15 mouse cellular contexts compared by ENCODE assay signal in genomic region chr19:29984208-29985005, GRCm38 (mm10). TPM values are rescaled to one million over a fixed set of nuclear protein-coding genes. Genes with fewer than 3 reads are reported as not detected.
DNase-seq lines count a peak whose midpoint lies in the region; ATAC-seq and TF ChIP-seq lines count a peak whose summit lies in the region.
"Had no signal": no experiment of that assay in that cellular context is flagged by ENCODE, and none has a peak within 500 bp of the region (broad histone marks: within the 10 kb centered on the region; RNA-seq: fewer than 3 reads in every experiment).

No protein-coding gene starts in this region.

- H3K9me3 ChIP-seq in kidney, embryonic 16.5 days (ENCODE audit: low read length): no peaks in the 10 kb centered on the region
- H3K9me3 ChIP-seq: forebrain, embryonic 10.5 days; liver, embryonic 12.5 days; neural tube, embryonic 13.5 days had no signal

- peaks cover 15% of the 10 kb centered on the region for H3K4me1 ChIP-seq in kidney, embryonic 16.5 days (ENCODE audit: insufficient read depth, low read length)
- no peaks in the 10 kb centered on the region for H3K4me1 ChIP-seq in thymus, adult 2 months (replicated peaks; ENCODE audit: control insufficient read depth, insufficient read depth, low read length)
- H3K4me1 ChIP-seq: forebrain, embryonic 10.5 days; liver, embryonic 12.5 days; neural tube, embryonic 13.5 days had no signal

- no peak for TF ChIP-seq POLR2A in thymus, adult 2 months (IDR thresholded peaks at IDR 0.05; ENCODE audit: control insufficient read depth, extremely low read depth, insufficient read depth, low read length, poor library complexity)

- H3K4me2 ChIP-seq in kidney, embryonic 16.5 days (replicated peaks; ENCODE audit: low read depth, low read length): peak overlapping the region; percentile 20; the same call in 1 of the 2 replicates
- H3K4me2 ChIP-seq: hindbrain, embryonic 14.5 days; liver, embryonic 12.5 days; neural tube, embryonic 13.5 days had no signal

- H3K4me3 ChIP-seq in kidney, embryonic 16.5 days (ENCODE audit: low read length): no peak overlapping the region
- H3K4me3 ChIP-seq in thymus, adult 2 months (ENCODE audit: control insufficient read depth, insufficient read depth, low read length): no peak overlapping the region
- H3K4me3 ChIP-seq: forebrain, embryonic 10.5 days; liver, embryonic 12.5 days; neural tube, embryonic 13.5 days had no signal

- no peak for TF ChIP-seq CTCF in thymus, adult 2 months (IDR thresholded peaks at IDR 0.05; ENCODE audit: borderline replicate concordance, control insufficient read depth, extremely low read depth, insufficient read depth, low read length, poor library complexity)

- no peaks in the 10 kb centered on the region for H3K27me3 ChIP-seq in kidney, embryonic 16.5 days (ENCODE audit: insufficient read depth, low read length)
- no peaks in the 10 kb centered on the region for H3K27me3 ChIP-seq in thymus, adult 2 months (ENCODE audit: control insufficient read depth, insufficient read depth, low read length)
- H3K27me3 ChIP-seq: liver, embryonic 12.5 days; neural tube, embryonic 13.5 days had no signal

- DNase-seq in cerebellum, postnatal 14 days: peak; percentile 1 to 7
- peak; percentile 50 for DNase-seq in urinary bladder, postnatal 14 days (ENCODE audit: low spot score)
- no peak for DNase-seq in urinary bladder, postnatal 25 days (ENCODE audit: low spot score)
- DNase-seq in thymus, adult 2 months: no peak
- no peak for DNase-seq in frontal cortex, postnatal 14 days (ENCODE audit: low spot score in 2 of 2)
- DNase-seq: cerebellum, adult 8-10 months; spleen, adult 18-20 months; thymus, postnatal 36 days had no signal

- H3K27ac ChIP-seq in kidney, embryonic 16.5 days (ENCODE audit: low read length): peak overlapping the region; percentile 87
- H3K27ac ChIP-seq in thymus, adult 2 months (ENCODE audit: control insufficient read depth, insufficient read depth, low read length): no peak overlapping the region
- H3K27ac ChIP-seq: forebrain, embryonic 10.5 days; hindbrain, embryonic 14.5 days; liver, embryonic 12.5 days; neural tube, embryonic 13.5 days had no signal

- H3K36me3 ChIP-seq in kidney, embryonic 16.5 days (ENCODE audit: insufficient read depth, low read length): no peaks in the 10 kb centered on the region
- H3K36me3 ChIP-seq in thymus, adult 2 months (ENCODE audit: control insufficient read depth, insufficient read depth, low read length): no peaks in the 10 kb centered on the region
- H3K36me3 ChIP-seq: forebrain, embryonic 10.5 days; liver, embryonic 12.5 days; neural tube, embryonic 13.5 days had no signal

- WGBS in kidney, embryonic 16.5 days: 36% methylated on average over 16 of the region's 16 CpGs
- WGBS in thymus, adult 2 months: 84% methylated on average over 16 of the region's 16 CpGs

- peak overlapping the region; percentile 36; the same call in 1 of the 2 replicates for H3K9ac ChIP-seq in kidney, embryonic 16.5 days (replicated peaks; ENCODE audit: low read length)
- H3K9ac ChIP-seq: hindbrain, embryonic 14.5 days; liver, embryonic 12.5 days; neural tube, embryonic 13.5 days had no signal

- ATAC-seq in cerebellum, adult (ENCODE audit: insufficient number of reproducible peaks, low FRiP score, low TSS enrichment): no peak
- peak; percentile 93 for ATAC-seq in kidney, embryonic 16.5 days (ENCODE audit: low FRiP score, low TSS enrichment)
- no peak for ATAC-seq in inflammation-experienced regulatory T-cells, adult 6 months
- ATAC-seq: liver, embryonic 12.5 days had no signal

RNA-seq across cellular contexts. Expression of gene Trpd52l3, which starts 19.2 kb away (rescaled TPM):
- polyA plus RNA-seq in kidney, embryonic 16.5 days (2015; fragmentation: Nextera tagmentation; extraction: Ambion mirVana): 0.06 TPM in 1 of 2 replicates, not detected in the other
- polyA plus RNA-seq in thymus, adult 2 months (2012; rRNA removed): 0.07 TPM in 1 of 2 replicates, not detected in the other
- not detected for polyA plus RNA-seq in inflammation-experienced regulatory T-cells, adult 6 months (2017; shearing (Covaris generic))
- polyA plus RNA-seq: forebrain, embryonic 10.5 days; hindbrain, embryonic 14.5 days; liver, embryonic 12.5 days; neural tube, embryonic 13.5 days had no signal

RNA-seq across cellular contexts. Expression of gene Uhrf2, which starts 45.9 kb away (rescaled TPM):
- polyA plus RNA-seq in kidney, embryonic 16.5 days (2015; fragmentation: Nextera tagmentation; extraction: Ambion mirVana): 67.0 and 85.6 TPM in 2 replicates
- 72.8 and 80.5 TPM in 2 replicates for polyA plus RNA-seq in thymus, adult 2 months (2012; rRNA removed)
- polyA plus RNA-seq in inflammation-experienced regulatory T-cells, adult 6 months (2017; shearing (Covaris generic)): 10 to 100 TPM; 34.5 to 56.0 (median 40.4) TPM

RNA-seq across cellular contexts. Expression of gene Il33, which starts 59.5 kb away (rescaled TPM):
- 48.1 and 48.3 TPM in 2 replicates for polyA plus RNA-seq in kidney, embryonic 16.5 days (2015; fragmentation: Nextera tagmentation; extraction: Ambion mirVana)
- 2.5 and 3.3 TPM in 2 replicates for polyA plus RNA-seq in thymus, adult 2 months (2012; rRNA removed)
- polyA plus RNA-seq in inflammation-experienced regulatory T-cells, adult 6 months (2017; shearing (Covaris generic)): under 1 TPM in 1 of 3 experiments, not detected in 2; 0.17 TPM

Comparison
In these comparisons a context has a peak if more than half of its experiments do, and no peak if none do; other contexts are left out.
1. DNase-seq: peak in cerebellum, postnatal 14 days (2 of 2) and urinary bladder, postnatal 14 days (single experiment); none in urinary bladder, postnatal 25 days (single experiment), thymus, adult 2 months (single experiment) and frontal cortex, postnatal 14 days (0 of 2).
2. RNA of gene Il33, which starts 59.5 kb away (polyA plus RNA-seq): 48.1 to 48.3 TPM in kidney, embryonic 16.5 days; 2.5 to 3.3 TPM in thymus, adult 2 months and 0.17 TPM in inflammation-experienced regulatory T-cells, adult 6 months; every median in the first group is over 10 times any median in the second.